Mouse (Mus musculus) embryo, embryonic 9.5 days (tissue): ENCODE data around the gene E030025P04Rik.

ENCODE experiments used
- DNase-seq: peaks from one replicate; pipeline ENCODE4 v3.0.0-alpha.2; 2017; ENCODE audit errors: extremely low spot score

E030025P04Rik gene

GRCm38 (mm10) chr11:109102646-109103045, 41.5 kb downstream of the E030025P04Rik start:
- no peak for DNase-seq

GRCm38 (mm10) chr11:109100266-109100665, 43.9 kb downstream of the E030025P04Rik start:
- DNase-seq: no peak

- no peak for DNase-seq
Observed at GRCm38 (mm10) chr11:109091821-109092220, 52.3 kb downstream of the E030025P04Rik start.
